Mouse (Mus musculus): ENCODE results near the gene Htr3a. TPM values are rescaled to one million over a fixed set of nuclear protein-coding genes. Genes with fewer than 3 reads are reported as not detected.
A peak's percentile ranks its signal among the peaks of the same experiment; 100 is the strongest.

The Htr3a gene
- polyA plus RNA-seq, 1 experiment, result not detected

GRCm38 (mm10) chr9:48861481-48861880, 49.4 kb downstream of the Htr3a start:
- Histone ChIP-seq H3K79me2 (ENCODE audit: control insufficient read depth, insufficient read depth) (no peaks in the 10 kb centered on the region), H3ac (ENCODE audit: control insufficient read depth, insufficient read length, low read depth) (no peak overlapping the region), H3K27me3 (ENCODE audit: control insufficient read depth, insufficient read depth, insufficient read length) (no peaks in the 10 kb centered on the region), H3K36me3 (ENCODE audit: control insufficient read depth, insufficient read depth) (no peaks in the 10 kb centered on the region), H3K4me3 (ENCODE audit: insufficient read depth, poor library complexity, severe bottlenecking) (no peak overlapping the region), H3K79me3 (ENCODE audit: low read depth) (no peaks in the 10 kb centered on the region)
- TF ChIP-seq MYOG (IDR thresholded peaks at IDR 0.05; ENCODE audit: control insufficient read depth, extremely low read depth, insufficient read length) (no peak), FOSL1 (IDR thresholded peaks at IDR 0.05; ENCODE audit: insufficient read depth, low read length, poor library complexity, severe bottlenecking) (no peak), CEBPB (IDR thresholded peaks at IDR 0.05; ENCODE audit: low read depth) (no peak), USF1 (IDR thresholded peaks at IDR 0.05; ENCODE audit: low read depth) (no peak), MYOD1 (IDR thresholded peaks at IDR 0.05; ENCODE audit: control insufficient read depth, insufficient read length, low read depth) (no peak), MAX (IDR thresholded peaks at IDR 0.05) (no peak), CTCF (IDR thresholded peaks at IDR 0.05; ENCODE audit: control insufficient read depth, insufficient read depth, insufficient read length) (no peak)

- H3K79me3 ChIP-seq (ENCODE audit: low read depth), result no peaks in the 10 kb centered on the region
- TF ChIP-seq CTCF (IDR thresholded peaks at IDR 0.05; ENCODE audit: control insufficient read depth, insufficient read depth, insufficient read length) (peak; percentile 54), MYOG (IDR thresholded peaks at IDR 0.05; ENCODE audit: control insufficient read depth, extremely low read depth, insufficient read length) (no peak), MYOD1 (IDR thresholded peaks at IDR 0.05; ENCODE audit: control insufficient read depth, insufficient read length, low read depth) (peak; percentile 22)
- no peaks in the 10 kb centered on the region for H3K27me3 ChIP-seq (ENCODE audit: control insufficient read depth, insufficient read depth, insufficient read length)
- H3ac ChIP-seq (ENCODE audit: control insufficient read depth, insufficient read length, low read depth), result no peak overlapping the region
- no peaks in the 10 kb centered on the region for H3K79me2 ChIP-seq (ENCODE audit: control insufficient read depth, insufficient read depth)
- no peak overlapping the region for H3K4me3 ChIP-seq (ENCODE audit: insufficient read depth, poor library complexity, severe bottlenecking)
- no peaks in the 10 kb centered on the region for H3K36me3 ChIP-seq (ENCODE audit: control insufficient read depth, insufficient read depth)
These were observed 50.4 kb downstream of the Htr3a start for GRCm38 (mm10) chr9:48860526-48860845.

- Histone ChIP-seq H3K27me3 (ENCODE audit: control insufficient read depth, insufficient read depth, insufficient read length) (no peaks in the 10 kb centered on the region), H3K4me3 (ENCODE audit: insufficient read depth, poor library complexity, severe bottlenecking) (no peak overlapping the region), H3K36me3 (ENCODE audit: control insufficient read depth, insufficient read depth) (no peaks in the 10 kb centered on the region), H3K79me3 (ENCODE audit: low read depth) (no peaks in the 10 kb centered on the region), H3ac (ENCODE audit: control insufficient read depth, insufficient read length, low read depth) (no peak overlapping the region), H3K79me2 (ENCODE audit: control insufficient read depth, insufficient read depth) (no peaks in the 10 kb centered on the region)
- TF ChIP-seq CTCF (IDR thresholded peaks at IDR 0.05; ENCODE audit: control insufficient read depth, insufficient read depth, insufficient read length) (no peak), FOSL1 (IDR thresholded peaks at IDR 0.05; ENCODE audit: insufficient read depth, low read length, poor library complexity, severe bottlenecking) (no peak), MAX (IDR thresholded peaks at IDR 0.05) (no peak)
These were observed 50.9 kb downstream of the Htr3a start for GRCm38 (mm10) chr9:48859828-48860525.

GRCm38 (mm10) chr9:48857944-48858343, 53.0 kb downstream of the Htr3a start:
- H3K36me3 ChIP-seq (ENCODE audit: control insufficient read depth, insufficient read depth), result no peaks in the 10 kb centered on the region
- H3K79me2 ChIP-seq (ENCODE audit: control insufficient read depth, insufficient read depth), result no peaks in the 10 kb centered on the region
- TF ChIP-seq MAX (IDR thresholded peaks at IDR 0.05) (no peak), CTCF (IDR thresholded peaks at IDR 0.05; ENCODE audit: control insufficient read depth, insufficient read depth, insufficient read length) (no peak), CEBPB (IDR thresholded peaks at IDR 0.05; ENCODE audit: low read depth) (no peak), MYOD1 (IDR thresholded peaks at IDR 0.05; ENCODE audit: control insufficient read depth, insufficient read length, low read depth) (no peak), USF1 (IDR thresholded peaks at IDR 0.05; ENCODE audit: low read depth) (no peak), MYOG (IDR thresholded peaks at IDR 0.05; ENCODE audit: control insufficient read depth, extremely low read depth, insufficient read length) (no peak), FOSL1 (IDR thresholded peaks at IDR 0.05; ENCODE audit: insufficient read depth, low read length, poor library complexity, severe bottlenecking) (no peak)
- H3ac ChIP-seq (ENCODE audit: control insufficient read depth, insufficient read length, low read depth), result no peak overlapping the region
- no peak overlapping the region for H3K4me3 ChIP-seq (ENCODE audit: insufficient read depth, poor library complexity, severe bottlenecking)
- no peaks in the 10 kb centered on the region for H3K79me3 ChIP-seq (ENCODE audit: low read depth)
- no peaks in the 10 kb centered on the region for H3K27me3 ChIP-seq (ENCODE audit: control insufficient read depth, insufficient read depth, insufficient read length)

GRCm38 (mm10) chr9:48856240-48856639, 54.7 kb downstream of the Htr3a start:
- Histone ChIP-seq H3K79me2 (ENCODE audit: control insufficient read depth, insufficient read depth) (no peaks in the 10 kb centered on the region), H3ac (ENCODE audit: control insufficient read depth, insufficient read length, low read depth) (no peak overlapping the region), H3K4me3 (ENCODE audit: insufficient read depth, poor library complexity, severe bottlenecking) (no peak overlapping the region), H3K79me3 (ENCODE audit: low read depth) (no peaks in the 10 kb centered on the region), H3K27me3 (ENCODE audit: control insufficient read depth, insufficient read depth, insufficient read length) (no peaks in the 10 kb centered on the region), H3K36me3 (ENCODE audit: control insufficient read depth, insufficient read depth) (no peaks in the 10 kb centered on the region)
- TF ChIP-seq FOSL1 (IDR thresholded peaks at IDR 0.05; ENCODE audit: insufficient read depth, low read length, poor library complexity, severe bottlenecking) (no peak), USF1 (IDR thresholded peaks at IDR 0.05; ENCODE audit: low read depth) (no peak), CTCF (IDR thresholded peaks at IDR 0.05; ENCODE audit: control insufficient read depth, insufficient read depth, insufficient read length) (no peak)

GRCm38 (mm10) chr9:48849531-48849930, 61.4 kb downstream of the Htr3a start:
- no peaks in the 10 kb centered on the region for H3K79me2 ChIP-seq (ENCODE audit: control insufficient read depth, insufficient read depth)
- no peaks in the 10 kb centered on the region for H3K27me3 ChIP-seq (ENCODE audit: control insufficient read depth, insufficient read depth, insufficient read length)
- H3K36me3 ChIP-seq (ENCODE audit: control insufficient read depth, insufficient read depth), result no peaks in the 10 kb centered on the region
- no peaks in the 10 kb centered on the region for H3K79me3 ChIP-seq (ENCODE audit: low read depth)
- TF ChIP-seq MAX (IDR thresholded peaks at IDR 0.05) (no peak), MYOD1 (IDR thresholded peaks at IDR 0.05; ENCODE audit: control insufficient read depth, insufficient read length, low read depth) (no peak), CTCF (IDR thresholded peaks at IDR 0.05; ENCODE audit: control insufficient read depth, insufficient read depth, insufficient read length) (no peak), CEBPB (IDR thresholded peaks at IDR 0.05; ENCODE audit: low read depth) (no peak), FOSL1 (IDR thresholded peaks at IDR 0.05; ENCODE audit: insufficient read depth, low read length, poor library complexity, severe bottlenecking) (no peak), MYOG (IDR thresholded peaks at IDR 0.05; ENCODE audit: control insufficient read depth, extremely low read depth, insufficient read length) (no peak), USF1 (IDR thresholded peaks at IDR 0.05; ENCODE audit: low read depth) (no peak)
- no peak overlapping the region for H3K4me3 ChIP-seq (ENCODE audit: insufficient read depth, poor library complexity, severe bottlenecking)
- no peak overlapping the region for H3ac ChIP-seq (ENCODE audit: control insufficient read depth, insufficient read length, low read depth)

Other genes with a start within 250 kb of the Htr3a start
- gene Zbtb16, start 74.9 kb downstream of the Htr3a start, polyA plus RNA-seq (2012; fragmentation: generic; extraction: Trizol), result not detected
- not detected for gene Htr3b, start 53.9 kb upstream of the Htr3a start, polyA plus RNA-seq (2012; fragmentation: generic; extraction: Trizol)
- 6.2 TPM for gene Usp28, start 74.3 kb upstream of the Htr3a start, polyA plus RNA-seq (2012; fragmentation: generic; extraction: Trizol)
- gene Zw10, start 144.5 kb upstream of the Htr3a start, polyA plus RNA-seq (2012; fragmentation: generic; extraction: Trizol), result 24.7 TPM
- not detected for gene Tmprss5, start 170.2 kb upstream of the Htr3a start, polyA plus RNA-seq (2012; fragmentation: generic; extraction: Trizol)

Measured in C2C12 (cell line).